Mouse (Mus musculus) limb, embryonic 10.5 days (tissue): ENCODE measurements around the gene Rrp12. TPM values are rescaled to one million over a fixed set of nuclear protein-coding genes. Genes with fewer than 3 reads are reported as not detected.
A peak's percentile ranks its signal among the peaks of the same experiment; 100 is the strongest.

Experiments used
- DNase-seq: peaks from one replicate; pipeline ENCODE4 v3.0.0-alpha.2; 2017; ENCODE audit warnings: low spot score
- H3K27ac ChIP-seq: fragments of 300-500 bp; sonication (generic); 2 replicates; pipeline ENCODE4 v1.5.1; 2016; ENCODE audit warnings: mild to moderate bottlenecking
- H3K27me3 ChIP-seq: fragments of 300-500 bp; sonication (generic); 2 replicates; pipeline ENCODE4 v1.6.1; 2016; ENCODE audit warnings: low read depth, mild to moderate bottlenecking; ENCODE audit not compliant: poor library complexity, severe bottlenecking
- H3K36me3 ChIP-seq: fragments of 300-500 bp; sonication (generic); 2 replicates; pipeline ENCODE4 v1.6.1; 2016; ENCODE audit warnings: mild to moderate bottlenecking, moderate library complexity
- H3K4me1 ChIP-seq: fragments of 300-500 bp; sonication (generic); 2 replicates; pipeline ENCODE4 v1.6.1; 2016
- H3K4me3 ChIP-seq: fragments of 300-500 bp; sonication (generic); 2 replicates; pipeline ENCODE4 v1.5.1; 2016; ENCODE audit warnings: mild to moderate bottlenecking, moderate library complexity
- H3K9me3 ChIP-seq: fragments of 300-500 bp; sonication (generic); replicated peaks from 2 replicates; pipeline ENCODE4 v1.6.1; 2016; ENCODE audit warnings: mild to moderate bottlenecking
- WGBS: fragments of 180-500 bp; shearing (Covaris S2); methylation state at CpG from one replicate; pipeline ENCODE4 v1.1.7; 2016; 5-methylcytosine and 5-hydroxymethylcytosine counted together
- polyA plus RNA-seq: library from polyadenylated mRNA; unstranded; fragments of >200 nt; fragmentation: Nextera tagmentation; extraction: Ambion mirVana; gene quantifications from 2 replicates; pipeline ENCODE4 v1.2.1, GENCODE M21; 2016

The Rrp12 gene
- polyA plus RNA-seq, 1 experiment from 2014 or later: 31.9 TPM

DNA sequence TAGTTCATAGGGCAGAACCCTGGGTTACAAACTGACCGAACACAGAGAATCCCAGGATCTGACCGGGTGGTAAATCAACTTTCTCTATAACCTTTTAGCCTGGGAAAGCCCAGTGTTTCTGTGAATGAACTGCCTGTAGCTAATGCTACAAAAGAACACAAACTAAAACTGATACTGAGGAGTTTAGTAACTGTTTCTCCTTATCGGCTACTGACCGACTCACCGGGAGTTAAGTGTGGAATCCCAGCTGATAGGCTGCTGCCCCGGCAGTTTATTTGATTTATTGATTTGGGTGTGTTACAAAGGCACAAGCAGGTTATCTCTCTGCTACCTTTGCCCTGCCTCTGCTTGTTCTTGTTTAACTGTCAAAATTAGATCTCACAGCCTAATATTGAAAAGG, 57.2 kb downstream of the Rrp12 start:
- peaks cover 34% of the 10 kb centered on the region for H3K4me1 ChIP-seq
- no peaks in the 10 kb centered on the region for H3K9me3 ChIP-seq
- no peaks in the 10 kb centered on the region for H3K36me3 ChIP-seq
- WGBS: 44% methylated on average over 6 of the region's 6 CpGs
- no peak overlapping the region for H3K27ac ChIP-seq
- H3K27me3 ChIP-seq: peaks cover 5% of the 10 kb centered on the region
- no peak for DNase-seq
- no peak overlapping the region for H3K4me3 ChIP-seq

DNA sequence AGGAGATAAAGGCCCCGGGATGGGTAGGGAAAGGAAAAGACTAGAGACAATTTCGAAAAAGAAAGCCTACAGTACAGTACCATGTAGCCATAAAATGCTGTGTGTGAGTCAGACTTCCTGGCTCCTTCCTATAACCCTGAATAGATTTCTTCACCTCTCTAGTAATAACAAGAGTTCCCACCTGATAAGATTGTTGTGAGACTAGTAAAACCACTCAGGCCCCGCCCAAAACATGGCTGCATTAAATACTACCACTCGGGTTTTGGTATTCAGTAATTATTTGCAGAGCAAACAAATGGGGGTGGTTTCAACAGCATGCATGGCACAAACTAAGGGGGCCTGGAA, 58.1 kb downstream of the Rrp12 start:
- H3K4me3 ChIP-seq: no peak overlapping the region
- 61% methylated on average over 4 of the region's 4 CpGs for WGBS
- H3K27ac ChIP-seq: no peak overlapping the region
- H3K27me3 ChIP-seq: peaks cover 15% of the 10 kb centered on the region
- H3K9me3 ChIP-seq: no peaks in the 10 kb centered on the region
- H3K4me1 ChIP-seq: peaks cover 34% of the 10 kb centered on the region
- no peak for DNase-seq
- no peaks in the 10 kb centered on the region for H3K36me3 ChIP-seq

DNA sequence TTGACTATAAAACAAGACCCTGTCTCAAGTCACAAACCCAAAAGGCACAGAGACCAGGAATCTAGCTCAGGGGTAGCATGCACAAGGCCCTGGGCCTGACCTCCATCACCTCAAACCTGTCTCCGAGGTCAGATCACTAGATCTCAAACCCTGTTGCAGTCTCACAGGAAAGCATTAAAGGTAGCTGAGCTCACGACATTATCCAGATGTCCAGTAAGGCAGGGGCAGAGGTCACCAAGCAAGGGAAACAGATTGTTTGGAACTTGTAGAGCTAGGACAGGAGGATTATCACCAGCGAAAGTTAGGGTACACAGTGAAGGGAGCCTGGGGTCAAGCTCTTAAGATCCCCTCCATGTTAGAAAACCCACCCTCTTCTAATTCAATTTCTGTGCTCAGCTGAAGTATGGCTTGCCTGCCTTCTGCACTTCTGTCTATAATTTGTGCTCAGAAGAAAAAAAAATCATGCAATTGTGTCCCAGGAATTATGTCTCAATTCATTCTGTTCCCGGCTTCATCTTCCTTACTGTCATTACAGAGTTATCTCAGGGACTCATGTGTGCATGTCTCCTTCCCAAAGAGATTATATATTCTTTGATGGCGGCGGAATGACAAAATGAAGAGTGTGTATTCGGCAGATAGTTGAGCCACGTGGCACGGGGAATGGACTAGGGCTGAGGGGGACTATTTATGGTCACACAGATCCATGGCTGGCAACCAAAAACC, 58.6 kb downstream of the Rrp12 start:
- Histone ChIP-seq H3K36me3 (no peaks in the 10 kb centered on the region), H3K9me3 (no peaks in the 10 kb centered on the region), H3K27ac (no peak overlapping the region), H3K27me3 (peaks cover 19% of the 10 kb centered on the region), H3K4me1 (peaks cover 38% of the 10 kb centered on the region), H3K4me3 (no peak overlapping the region)
- DNase-seq: no peak
- 57% methylated on average over 9 of the region's 9 CpGs for WGBS

DNA sequence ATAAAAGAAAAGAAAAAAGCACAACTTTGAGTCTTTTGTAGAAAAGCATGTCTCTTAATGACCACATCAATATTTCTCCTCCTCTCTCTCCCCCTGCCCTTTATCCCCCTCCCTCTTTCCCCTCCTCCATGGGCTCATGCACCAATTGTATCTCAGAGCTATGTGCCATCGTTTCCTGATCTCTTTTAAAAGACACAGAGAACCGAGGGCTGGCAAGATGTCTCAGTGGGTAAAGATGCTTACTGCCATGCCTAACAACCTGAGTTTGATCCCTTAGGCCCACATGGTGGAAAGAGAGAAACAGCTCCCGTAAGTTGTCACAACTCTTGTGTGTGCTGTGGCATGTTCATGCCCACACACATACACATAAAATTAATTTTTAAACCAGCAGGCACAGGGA, 59.3 kb downstream of the Rrp12 start:
- H3K9me3 ChIP-seq: no peaks in the 10 kb centered on the region
- no peak for DNase-seq
- no peak overlapping the region for H3K27ac ChIP-seq
- WGBS: 56% methylated on average over 3 of the region's 3 CpGs
- H3K36me3 ChIP-seq: no peaks in the 10 kb centered on the region
- no peak overlapping the region for H3K4me3 ChIP-seq
- peaks cover 24% of the 10 kb centered on the region for H3K27me3 ChIP-seq
- H3K4me1 ChIP-seq: peaks cover 44% of the 10 kb centered on the region

DNA sequence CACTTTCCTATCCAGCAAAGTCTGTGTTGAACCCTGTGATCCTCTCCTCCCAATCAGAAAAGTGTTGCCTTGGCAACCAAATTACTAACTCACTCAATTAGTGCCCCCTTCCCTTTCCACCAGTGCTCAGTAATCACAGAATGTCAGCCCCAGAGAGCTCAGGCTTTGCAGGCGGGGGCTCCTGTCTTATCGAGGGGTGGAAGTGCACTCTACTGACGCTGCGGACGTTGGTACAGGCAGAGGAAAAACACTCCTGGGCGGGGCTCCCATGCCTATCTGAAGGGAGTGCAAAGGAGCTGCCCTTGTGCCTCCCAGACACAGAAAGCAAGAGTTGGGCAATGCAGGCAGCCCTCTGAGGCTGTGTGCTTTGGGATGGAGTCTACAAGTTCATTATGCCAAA, 60.2 kb downstream of the Rrp12 start:
- Histone ChIP-seq H3K4me1 (peaks cover 53% of the 10 kb centered on the region), H3K27ac (no peak overlapping the region), H3K4me3 (peak overlapping the region; percentile 18; the same call in 1 of the 2 replicates), H3K27me3 (peaks cover 32% of the 10 kb centered on the region), H3K36me3 (no peaks in the 10 kb centered on the region), H3K9me3 (no peaks in the 10 kb centered on the region)
- WGBS: 1% methylated on average over 6 of the region's 6 CpGs
- peak; percentile 48 for DNase-seq

DNA sequence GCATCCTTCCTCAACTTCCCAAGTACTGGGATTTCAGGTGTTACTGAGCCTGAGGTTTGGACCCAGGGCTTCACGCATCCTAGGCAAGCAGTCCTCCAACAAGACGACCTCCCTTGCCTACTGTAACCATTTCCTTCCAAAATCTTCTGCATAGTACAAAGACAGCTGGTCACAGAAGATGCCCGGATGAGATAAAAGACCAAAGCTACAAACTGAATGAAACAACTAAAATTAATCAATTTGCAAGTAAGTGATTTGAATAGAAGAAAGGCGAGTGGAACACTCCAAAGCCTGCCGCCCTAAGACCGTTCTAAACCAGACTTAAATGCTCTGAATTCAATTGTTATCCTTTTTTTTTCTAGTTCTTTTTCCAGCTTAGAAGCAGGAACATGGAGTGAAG, 60.6 kb downstream of the Rrp12 start:
- WGBS: 60% methylated on average over 6 of the region's 6 CpGs

DNA sequence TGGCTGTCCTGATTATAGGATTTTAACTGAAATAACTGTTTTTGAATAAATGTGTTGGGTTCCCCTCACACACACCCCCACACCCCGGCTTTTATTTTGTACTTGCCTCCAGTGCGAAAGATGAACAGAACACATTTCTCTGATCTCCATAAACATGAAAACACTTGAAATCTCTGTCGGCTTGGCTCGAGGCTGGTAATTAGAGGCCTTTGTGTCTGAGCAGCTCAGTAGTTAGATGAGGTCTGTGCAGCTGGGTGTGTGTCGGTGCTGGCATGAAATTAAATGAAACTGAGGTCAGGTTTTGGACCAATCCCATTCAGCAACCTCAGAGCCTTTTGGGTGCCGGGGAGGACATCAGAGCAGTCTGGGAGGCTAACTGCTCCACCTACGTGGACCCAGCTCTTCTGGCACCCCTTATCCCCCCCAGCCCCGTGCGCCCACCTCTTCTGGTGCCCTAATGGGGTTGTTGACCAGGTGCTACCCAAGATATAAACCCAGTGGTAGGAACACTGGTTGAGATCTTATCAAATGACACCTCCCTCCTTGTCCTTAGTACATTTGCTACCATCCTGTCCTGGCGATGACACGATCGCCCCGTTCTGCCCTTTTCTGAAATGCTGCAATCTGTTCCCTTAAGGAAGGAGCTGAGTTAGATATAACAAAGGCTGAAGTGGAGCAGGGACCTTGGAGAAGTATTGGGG, 63.3 kb downstream of the Rrp12 start:
- 76% methylated on average over 13 of the region's 13 CpGs for WGBS
- Histone ChIP-seq H3K36me3 (no peaks in the 10 kb centered on the region), H3K27ac (no peak overlapping the region), H3K4me1 (peaks cover 51% of the 10 kb centered on the region), H3K27me3 (peaks cover 33% of the 10 kb centered on the region), H3K9me3 (no peaks in the 10 kb centered on the region), H3K4me3 (no peak overlapping the region)
- no peak for DNase-seq

More for the DNA sequence above, 60.6 kb downstream of the Rrp12 start:
- Histone ChIP-seq H3K27ac (no peak overlapping the region), H3K4me3 (no peak overlapping the region), H3K9me3 (no peaks in the 10 kb centered on the region), H3K36me3 (no peaks in the 10 kb centered on the region), H3K27me3 (peaks cover 33% of the 10 kb centered on the region), H3K4me1 (peaks cover 57% of the 10 kb centered on the region)
- DNase-seq: no peak

DNA sequence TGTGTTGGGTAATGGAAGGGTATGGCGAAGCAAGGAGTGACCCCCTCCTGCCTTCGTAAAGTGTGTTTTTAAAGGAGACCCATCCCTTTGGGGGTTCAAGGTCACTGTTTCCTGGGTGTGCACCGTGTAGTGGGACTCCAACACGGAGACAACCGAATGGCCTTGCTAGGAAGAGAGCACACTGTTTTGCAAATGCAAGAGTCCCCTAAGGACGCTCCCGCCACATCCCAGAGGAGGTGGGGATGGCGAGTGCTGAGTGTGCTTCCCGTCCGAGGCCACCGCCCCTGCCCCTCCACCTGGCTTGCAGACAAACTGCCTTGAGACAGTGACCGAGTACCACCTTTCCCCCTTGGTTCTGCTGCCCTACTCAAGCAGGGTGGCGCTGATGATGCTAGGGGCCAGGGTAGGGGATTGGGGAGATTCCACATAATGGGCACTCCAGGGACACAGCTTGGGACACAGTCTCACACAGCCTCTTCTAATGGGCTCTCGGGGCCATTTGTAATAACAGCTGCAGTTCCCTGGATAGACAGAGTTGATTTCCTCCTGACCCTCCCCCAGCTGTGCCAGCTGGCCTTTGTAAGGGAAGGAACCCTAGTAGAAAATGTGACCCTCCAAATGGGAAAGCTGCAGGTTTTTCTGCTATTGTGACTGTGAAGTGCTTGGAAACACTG, 64.1 kb downstream of the Rrp12 start:
- Histone ChIP-seq H3K27me3 (peaks cover 33% of the 10 kb centered on the region), H3K27ac (peak overlapping the region; percentile 19; the same call in 1 of the 2 replicates), H3K4me3 (peak overlapping the region; percentile 80), H3K36me3 (no peaks in the 10 kb centered on the region), H3K9me3 (no peaks in the 10 kb centered on the region), H3K4me1 (peaks cover 43% of the 10 kb centered on the region)
- peak; percentile 54 for DNase-seq
- 1% methylated on average over 14 of the region's 14 CpGs for WGBS

DNA sequence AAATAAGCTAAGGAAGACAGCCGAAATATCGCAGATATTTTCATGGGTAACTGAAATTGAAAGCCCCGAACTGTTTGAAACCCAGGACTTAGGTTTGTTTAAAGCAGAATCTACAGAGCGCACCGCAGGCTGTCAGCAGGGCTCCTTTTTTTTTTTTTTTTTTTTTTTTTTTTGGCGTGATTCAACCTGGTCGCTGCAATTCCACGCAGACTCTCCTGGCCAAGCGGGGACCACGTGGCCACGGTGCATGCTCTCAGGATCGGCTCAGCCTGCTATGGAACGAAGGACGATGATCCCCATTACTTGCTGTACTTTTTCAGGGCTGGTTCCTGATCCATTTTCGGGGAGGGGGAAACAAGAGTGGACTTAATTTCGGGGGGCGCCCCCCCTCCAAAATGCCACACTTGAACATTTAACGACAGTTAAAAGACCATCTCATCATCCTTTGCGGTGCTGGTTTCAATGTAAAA, 64.8 kb downstream of the Rrp12 start:
- Histone ChIP-seq H3K4me3 (peak overlapping the region; percentile 80), H3K27ac (peak overlapping the region; percentile 96; the same call in 1 of the 2 replicates), H3K4me1 (peaks cover 35% of the 10 kb centered on the region), H3K36me3 (no peaks in the 10 kb centered on the region), H3K27me3 (peaks cover 33% of the 10 kb centered on the region), H3K9me3 (no peaks in the 10 kb centered on the region)
- WGBS: under 1% methylated on average over 19 of the region's 19 CpGs
- DNase-seq: peak; percentile 50

DNA sequence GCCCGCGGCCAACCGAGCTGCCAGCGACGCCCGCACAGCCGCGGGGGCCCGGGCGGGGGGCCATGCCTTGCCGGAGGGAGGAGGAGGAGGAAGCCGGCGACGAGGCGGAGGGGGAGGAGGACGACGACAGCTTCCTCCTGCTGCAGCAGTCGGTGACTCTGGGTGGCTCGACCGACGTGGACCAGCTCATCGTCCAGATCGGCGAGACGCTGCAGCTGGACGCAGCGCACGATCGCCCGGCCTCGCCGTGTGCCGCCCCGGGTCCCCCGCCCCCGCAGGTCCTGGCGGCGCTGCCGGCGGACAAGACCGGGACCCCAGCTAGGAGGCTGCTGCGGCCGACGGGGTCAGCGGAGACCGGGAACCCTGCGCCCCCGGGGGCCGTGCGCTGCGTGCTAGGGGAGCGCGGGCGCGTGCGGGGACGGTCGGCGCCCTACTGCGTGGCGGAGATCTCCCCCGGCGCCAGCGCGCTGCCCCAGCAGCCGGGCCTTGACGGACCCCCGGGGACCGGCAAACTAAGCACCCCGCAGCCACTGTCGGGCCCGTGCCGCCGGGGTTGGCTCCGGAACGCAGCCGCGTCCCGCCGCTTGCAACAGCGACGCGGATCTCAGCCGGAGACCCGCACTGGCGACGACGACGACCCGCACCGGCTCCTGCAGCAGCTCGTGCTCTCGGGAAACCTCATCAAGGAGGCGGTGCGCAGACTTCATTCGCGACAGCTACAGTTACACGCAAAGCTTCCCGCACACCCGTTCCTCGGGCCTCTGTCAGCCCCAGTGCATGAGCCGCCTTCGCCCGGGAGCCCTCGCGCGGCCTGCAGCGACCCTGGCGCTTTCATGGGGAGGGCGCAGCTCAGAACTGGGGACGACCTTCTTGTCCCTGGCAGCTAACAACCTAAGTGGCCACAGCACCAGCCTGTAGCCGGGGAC, 65.6 kb downstream of the Rrp12 start:
- H3K9me3 ChIP-seq: no peaks in the 10 kb centered on the region
- whole genome bisulfite sequencing: under 1% methylated on average over 112 of the region's 112 CpGs
- H3K36me3 ChIP-seq: no peaks in the 10 kb centered on the region
- peaks cover 33% of the 10 kb centered on the region for H3K27me3 ChIP-seq
- peak overlapping the region; percentile 80 for H3K4me3 ChIP-seq
- peaks cover 28% of the 10 kb centered on the region for H3K4me1 ChIP-seq
- DNase-seq: peak; percentile 71
- H3K27ac ChIP-seq: peak overlapping the region; percentile 96

DNA sequence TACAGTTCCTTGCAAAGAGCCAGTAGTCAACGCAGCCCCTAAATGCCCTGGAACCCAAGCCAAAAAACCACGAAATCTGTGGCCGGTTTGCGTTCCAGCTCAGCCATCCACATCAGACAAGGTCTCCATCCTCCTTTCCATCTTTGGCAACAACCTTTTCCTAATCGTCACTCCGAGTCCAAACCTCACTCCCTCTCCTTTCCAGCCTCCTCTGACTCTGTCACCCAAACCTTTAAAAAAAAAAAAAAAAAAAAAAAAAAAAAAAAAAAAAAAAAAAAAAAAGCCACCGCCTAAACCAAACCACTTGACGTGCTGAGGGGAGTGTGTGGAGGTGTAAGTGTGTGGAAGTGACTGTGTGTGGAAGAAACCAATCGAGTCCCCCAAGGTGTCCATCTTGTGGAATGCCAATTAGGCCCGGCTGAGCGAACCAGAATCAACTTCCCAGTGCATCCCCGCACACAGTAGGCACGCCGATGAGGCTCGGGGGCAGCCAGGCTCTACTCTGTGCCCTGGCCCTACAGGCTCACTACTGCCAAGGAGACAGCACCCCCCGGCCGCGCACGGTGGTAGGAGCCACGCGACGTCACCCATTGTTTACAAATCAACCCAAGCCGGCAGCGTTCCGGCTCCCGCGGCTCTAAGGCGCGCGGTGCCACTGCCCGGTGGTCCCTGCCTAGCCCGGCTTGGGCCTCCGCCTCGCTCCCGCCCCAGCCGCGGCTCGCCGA, 66.4 kb downstream of the Rrp12 start, which contains the start of gene Frat1:
Frat1 (plus strand) TSS at position 590 of the 725 bp plus-strand sequence.
- Histone ChIP-seq H3K27ac (peak within 1 kb of the TSS; percentile 96), H3K9me3 (no peaks in the 10 kb centered on the region), H3K36me3 (no peaks in the 10 kb centered on the region), H3K4me3 (peak within 1 kb of the TSS; percentile 80), H3K4me1 (peaks cover 27% of the 10 kb centered on the region), H3K27me3 (peaks cover 33% of the 10 kb centered on the region)
- WGBS: 1% methylated on average over 39 of the region's 39 CpGs
- peak; percentile 94 for DNase-seq

DNA sequence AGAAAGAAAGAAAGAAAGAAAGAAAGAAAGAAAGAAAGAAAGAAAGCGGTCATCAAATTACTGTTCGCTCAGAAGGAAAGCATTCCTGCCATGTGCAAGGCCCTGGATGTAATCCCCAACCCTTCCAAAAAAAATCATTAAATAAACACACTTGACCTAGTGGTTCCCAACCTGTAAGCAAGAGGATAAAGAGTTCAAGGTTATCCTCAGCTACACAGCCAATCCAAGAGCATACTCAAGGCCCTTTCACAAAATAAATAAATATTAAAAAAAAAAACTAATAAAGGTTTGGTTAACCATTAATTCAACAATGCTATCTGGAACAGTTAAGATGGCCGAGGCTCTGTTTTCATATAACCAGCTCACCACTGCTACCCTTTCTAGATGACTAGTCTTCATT, 67.0 kb downstream of the Rrp12 start:
- WGBS: 81% methylated on average over 3 of the region's 3 CpGs
- Histone ChIP-seq H3K27ac (no peak overlapping the region), H3K27me3 (peaks cover 29% of the 10 kb centered on the region), H3K4me1 (peaks cover 27% of the 10 kb centered on the region), H3K36me3 (no peaks in the 10 kb centered on the region), H3K9me3 (no peaks in the 10 kb centered on the region), H3K4me3 (peak overlapping the region; percentile 80)
- no peak for DNase-seq
